Mouse (Mus musculus) embryonic fibroblast, embryonic 13.5 days (primary cell): ENCODE measurements around the gene Hoxb8. TPM values are rescaled to one million over a fixed set of nuclear protein-coding genes. Genes with fewer than 3 reads are reported as not detected.

ENCODE experiments used
- H3K27ac ChIP-seq: 2 replicates; pipeline ENCODE4 v1.5.1; 2012; ENCODE audit warnings: low read length, control low read depth, inconsistent platforms; ENCODE audit not compliant: insufficient read depth
- H3K4me1 ChIP-seq: 2 replicates; pipeline ENCODE4 v1.6.1; 2011; ENCODE audit warnings: low read length; ENCODE audit not compliant: control insufficient read depth, insufficient read depth
- H3K4me3 ChIP-seq: 2 replicates; pipeline ENCODE4 v1.5.1; 2011; ENCODE audit warnings: mild to moderate bottlenecking, control low read depth, low read length; ENCODE audit not compliant: insufficient read depth
- CTCF ChIP-seq: IDR thresholded peaks from 2 replicates; pipeline ENCODE4 v1.5.1; 2011; ENCODE audit warnings: mild to moderate bottlenecking, control low read depth, low read length, moderate library complexity, borderline replicate concordance; ENCODE audit not compliant: insufficient read depth
- POLR2A ChIP-seq: IDR thresholded peaks from 2 replicates; pipeline ENCODE4 v1.6.1; 2011; ENCODE audit warnings: low read depth, mild to moderate bottlenecking, control low read depth, low read length, moderate library complexity
- polyA plus RNA-seq: library from polyadenylated mRNA; stranded (reverse); fragments of >200 nt; gene quantifications from 2 replicates; pipeline ENCODE4 v1.2.4, GENCODE M21; 2011; ENCODE audit warnings: low read depth; ENCODE audit not compliant: missing spikeins, insufficient read length

Gene Hoxb8
- polyA plus RNA-seq, 1 experiment: 11.7 TPM

- no peak for TF ChIP-seq CTCF
- Histone ChIP-seq H3K27ac (peak overlapping the region; percentile 93; the same call in 1 of the 2 replicates), H3K4me1 (no peaks in the 10 kb centered on the region), H3K4me3 (peak overlapping the region; percentile 46; the same call in 1 of the 2 replicates)
Measured at GRCm38 (mm10) chr11:96320688-96321087, 39.0 kb downstream of the Hoxb8 start.

- no peaks in the 10 kb centered on the region for H3K4me1 ChIP-seq
- H3K4me3 ChIP-seq: no peak overlapping the region
- TF ChIP-seq POLR2A: no peak
- no peak for TF ChIP-seq CTCF
- H3K27ac ChIP-seq: peak overlapping the region; percentile 70
Measured at GRCm38 (mm10) chr11:96321846-96322245, 40.1 kb downstream of the Hoxb8 start.

DNA sequence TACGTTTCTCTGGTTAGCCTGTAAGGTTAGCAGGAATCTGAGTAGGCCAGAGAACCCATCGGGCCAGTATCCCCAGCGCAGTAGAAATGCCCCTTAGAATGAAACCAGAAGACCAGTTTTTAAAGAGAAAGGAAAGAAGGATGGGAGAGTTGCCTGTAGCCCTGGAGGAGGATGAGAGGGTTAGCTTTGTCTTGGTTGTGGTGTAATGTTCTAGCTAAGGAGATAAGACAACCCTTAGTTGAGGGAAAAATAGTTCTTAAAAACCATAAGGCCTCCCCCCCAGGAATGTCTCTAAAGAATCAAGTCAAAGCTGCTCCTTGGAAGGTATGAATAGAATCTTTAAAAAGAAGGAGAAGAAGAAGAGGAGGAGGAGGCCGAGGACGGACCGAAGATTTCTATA is 41.0 kb downstream of the Hoxb8 start:
- Histone ChIP-seq H3K4me3 (no peak overlapping the region), H3K27ac (peak overlapping the region; percentile 70; the same call in 1 of the 2 replicates), H3K4me1 (no peaks in the 10 kb centered on the region)
- no peak for TF ChIP-seq CTCF
- no peak for TF ChIP-seq POLR2A

DNA sequence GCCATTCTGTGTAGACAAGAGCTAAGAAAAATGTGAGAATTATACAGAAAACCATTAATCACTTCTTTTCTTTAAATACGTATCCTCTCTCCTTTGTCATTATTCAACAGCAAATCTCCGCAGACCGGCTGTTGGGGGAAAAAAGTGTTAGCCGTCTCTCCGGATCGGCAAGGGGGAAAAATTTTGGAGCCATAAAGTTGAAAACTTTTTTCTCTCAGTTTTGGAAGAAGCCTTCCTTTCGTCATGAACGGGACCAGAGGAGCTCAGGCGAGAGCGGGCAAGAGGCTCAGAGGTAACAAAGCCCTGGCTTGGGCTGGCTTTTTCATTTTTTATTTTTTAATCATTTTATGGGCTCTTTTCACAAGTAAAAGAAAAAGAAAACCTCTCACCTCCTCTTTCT is 41.4 kb downstream of the Hoxb8 start, which contains the start of gene Hoxb3:
TSS of gene Hoxb3 (plus strand) at position 173 of the 400 bp plus-strand sequence.
- Histone ChIP-seq H3K4me1 (no peaks in the 10 kb centered on the region), H3K27ac (peak within 1 kb of the TSS; percentile 70), H3K4me3 (peak within 1 kb of the TSS; percentile 6; the same call in 1 of the 2 replicates)
- TF ChIP-seq POLR2A: no peak
- no peak for TF ChIP-seq CTCF

DNA sequence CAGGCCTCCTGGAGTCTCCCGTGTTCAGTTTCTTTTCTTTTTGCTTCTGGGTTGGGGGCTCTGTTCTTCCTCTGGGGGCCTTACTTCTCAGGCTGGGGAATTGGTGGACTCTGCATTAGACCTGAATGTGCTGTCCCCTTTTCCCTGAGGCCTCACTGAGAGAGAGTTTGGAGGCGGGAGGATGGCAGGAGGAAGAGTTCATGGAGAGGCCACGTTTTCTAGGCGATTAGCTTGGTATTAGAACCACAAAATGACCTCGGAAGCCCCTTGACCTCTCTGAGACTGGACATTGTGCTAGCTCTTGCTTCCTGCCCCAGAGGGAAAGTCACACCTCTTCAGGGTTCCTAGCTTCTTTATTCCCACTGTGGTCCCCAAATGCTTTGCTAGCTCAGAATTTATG is 42.4 kb downstream of the Hoxb8 start:
- no peak for TF ChIP-seq CTCF
- no peak for TF ChIP-seq POLR2A
- peak overlapping the region; percentile 51 for H3K27ac ChIP-seq
- no peak overlapping the region for H3K4me3 ChIP-seq

DNA sequence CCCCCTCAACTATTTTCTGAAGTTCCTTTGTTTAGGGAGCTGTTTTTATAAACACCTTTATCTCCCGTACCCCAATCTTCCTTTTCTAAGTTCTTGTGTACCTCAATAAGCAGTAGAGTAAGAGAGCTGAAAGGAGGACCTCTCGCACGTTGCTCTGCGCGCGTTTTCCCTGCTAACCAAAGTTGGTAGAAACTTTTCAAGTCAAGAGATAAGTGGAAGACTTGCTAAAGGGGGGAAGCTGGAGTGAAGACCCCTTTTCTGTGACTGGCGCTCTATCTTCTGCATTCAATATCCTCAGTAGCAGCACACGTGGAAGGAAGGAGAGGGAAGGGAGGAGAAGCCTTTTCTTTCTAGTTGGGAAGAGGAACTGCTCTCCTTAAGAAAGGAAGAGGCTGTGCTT is 43.3 kb downstream of the Hoxb8 start:
- Histone ChIP-seq H3K4me1 (no peaks in the 10 kb centered on the region), H3K4me3 (no peak overlapping the region; the same call in 1 of the 2 replicates), H3K27ac (peak overlapping the region; percentile 51)
- no peak for TF ChIP-seq CTCF
- TF ChIP-seq POLR2A: no peak

More for the DNA sequence above, 42.4 kb downstream of the Hoxb8 start:
- no peaks in the 10 kb centered on the region for H3K4me1 ChIP-seq

- peak overlapping the region; percentile 56 for H3K27ac ChIP-seq
- TF ChIP-seq CTCF (no peak), POLR2A (no peak)
- peak overlapping the region; percentile 19; the same call in 1 of the 2 replicates for H3K4me3 ChIP-seq
- H3K4me1 ChIP-seq: no peaks in the 10 kb centered on the region
Measured at GRCm38 (mm10) chr11:96325747-96326212, 44.1 kb downstream of the Hoxb8 start.

- peak overlapping the region; percentile 47; the same call in 1 of the 2 replicates for H3K27ac ChIP-seq
- TF ChIP-seq CTCF (no peak), POLR2A (no peak)
- no peaks in the 10 kb centered on the region for H3K4me1 ChIP-seq
- H3K4me3 ChIP-seq: no peak overlapping the region
Measured at GRCm38 (mm10) chr11:96326705-96327104, 45.0 kb downstream of the Hoxb8 start.

GRCm38 (mm10) chr11:96327122-96327521 is 45.4 kb downstream of the Hoxb8 start:
- peak overlapping the region; percentile 47 for H3K27ac ChIP-seq
- TF ChIP-seq CTCF: no peak
- TF ChIP-seq POLR2A: no peak
- no peaks in the 10 kb centered on the region for H3K4me1 ChIP-seq
- no peak overlapping the region; the same call in 1 of the 2 replicates for H3K4me3 ChIP-seq

DNA sequence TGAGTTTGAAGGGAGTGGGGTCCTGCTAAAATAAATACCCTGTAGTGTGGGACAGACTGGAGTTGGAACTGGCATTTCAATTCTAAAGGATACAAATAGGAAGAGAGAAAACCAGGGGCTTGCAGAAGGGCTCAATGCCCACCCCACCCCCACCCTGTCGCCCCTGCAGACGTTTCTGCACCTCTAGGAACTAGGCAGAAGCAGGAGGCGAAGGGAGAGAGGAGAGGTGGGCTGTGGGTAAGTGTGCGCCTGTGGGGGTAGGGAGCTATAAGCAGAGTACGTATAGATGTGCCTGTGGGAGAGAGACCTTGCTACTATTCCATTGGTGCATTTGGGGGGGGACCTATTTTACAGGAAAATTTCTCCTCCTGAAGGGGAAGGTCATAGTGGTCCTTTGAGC is 46.0 kb downstream of the Hoxb8 start:
- Histone ChIP-seq H3K27ac (peak overlapping the region; percentile 53), H3K4me1 (no peaks in the 10 kb centered on the region), H3K4me3 (no peak overlapping the region)
- TF ChIP-seq POLR2A (no peak), CTCF (no peak)

GRCm38 (mm10) chr11:96328605-96329004 is 46.9 kb downstream of the Hoxb8 start:
- Histone ChIP-seq H3K27ac (peak overlapping the region; percentile 4; the same call in 1 of the 2 replicates), H3K4me1 (no peaks in the 10 kb centered on the region), H3K4me3 (no peak overlapping the region)
- TF ChIP-seq CTCF: no peak
- no peak for TF ChIP-seq POLR2A
